18 mouse cellular contexts compared by ENCODE assay signal in genomic region chr17:40116172-40116571, GRCm38 (mm10). TPM values are rescaled to one million over a fixed set of nuclear protein-coding genes. Genes with fewer than 3 reads are reported as not detected.
"Had no signal": no experiment of that assay in that cellular context is flagged by ENCODE, and none has a peak within 500 bp of the region (broad histone marks: within the 10 kb centered on the region; RNA-seq: fewer than 3 reads in every experiment).

No protein-coding gene starts in this region.

RNA-seq across cellular contexts. Expression of gene AC192777.2, which starts 20.9 kb away (rescaled TPM):
- total RNA-seq: megakaryocyte, adult 5-6 weeks; megakaryocyte-erythroid progenitor cell, adult 5-6 weeks; midbrain, postnatal 0 days; neutrophil, adult 5-6 weeks had no signal
- polyA plus RNA-seq: liver, embryonic 16.5 days; lung, embryonic 14.5 days; lung, embryonic 16.5 days; midbrain, embryonic 10.5 days; midbrain, embryonic 13.5 days; midbrain, embryonic 15.5 days; midbrain, postnatal 0 days; myocyte; neural tube, embryonic 11.5 days; neural tube, embryonic 13.5 days; spleen, adult 2 months; stomach, postnatal 0 days; testis, adult 2 months; thymus, adult 2 months; urinary bladder, adult 2 months had no signal
